Mouse (Mus musculus) adrenal gland, adult 2 months (tissue): ENCODE results near the gene Ccer1. TPM values are rescaled to one million over a fixed set of nuclear protein-coding genes. Genes with fewer than 3 reads are reported as not detected.

Source experiments
- polyA plus RNA-seq: library from polyadenylated mRNA; depleted of rRNA; stranded (reverse); fragments of >200 nt; gene quantifications from 2 replicates; pipeline ENCODE4 v1.2.3, GENCODE M21; 2012; rRNA removed
- total RNA-seq, 2 experiments: library from RNA; stranded (reverse); gene quantifications; 2 replicates each; pipeline ENCODE4 v1.2.3; 2021

Ccer1 gene
- total and polyA plus RNA-seq, 3 experiments, result not detected

Other genes with a start within 250 kb of the Ccer1 start
- gene Dcn, start 213.4 kb upstream of the Ccer1 start, total RNA-seq, result 100 to 1,000 TPM; 209 to 328 TPM
- gene Dcn, start 213.4 kb upstream of the Ccer1 start, polyA plus RNA-seq, result 29.7 and 31.3 TPM in 2 replicates
- 10 to 100 TPM; 17.5 to 19.2 TPM for gene Lum, start 127.9 kb upstream of the Ccer1 start, total RNA-seq
- 2.1 and 2.8 TPM in 2 replicates for gene Lum, start 127.9 kb upstream of the Ccer1 start, polyA plus RNA-seq
- gene Kera, start 86.2 kb upstream of the Ccer1 start, total RNA-seq, result not detected
- not detected in 2 replicates for gene Kera, start 86.2 kb upstream of the Ccer1 start, polyA plus RNA-seq
- gene Epyc, start 49.0 kb upstream of the Ccer1 start, total RNA-seq, result under 1 TPM; 0.49 to 0.55 TPM
- not detected in 2 replicates for gene Epyc, start 49.0 kb upstream of the Ccer1 start, polyA plus RNA-seq
- gene C030005K15Rik, start 33.7 kb downstream of the Ccer1 start, total RNA-seq, result not detected
- not detected in 2 replicates for gene C030005K15Rik, start 33.7 kb downstream of the Ccer1 start, polyA plus RNA-seq